Mouse (Mus musculus): ENCODE measurements around the gene Onecut1. TPM values are rescaled to one million over a fixed set of nuclear protein-coding genes. Genes with fewer than 3 reads are reported as not detected.

The Onecut1 gene
- polyA plus RNA-seq, 1 experiment from 2014 or later, result 0.92 TPM

- no peaks in the 10 kb centered on the region for H3K36me3 ChIP-seq (replicated peaks)
- peaks cover 78% of the 10 kb centered on the region for H3K4me1 ChIP-seq
- H3K27me3 ChIP-seq (ENCODE audit: poor library complexity, severe bottlenecking), result peaks cover 100% of the 10 kb centered on the region
- DNase-seq (ENCODE audit: extremely low spot score, low spot score), result peak; percentile 19
- no peaks in the 10 kb centered on the region for H3K9me3 ChIP-seq
- 1% methylated on average over 14 of the region's 14 CpGs for WGBS
- no peak overlapping the region for H3K27ac ChIP-seq
- H3K4me3 ChIP-seq, result peak overlapping the region; percentile 60; the same call in 1 of the 2 replicates
Observed at GRCm38 (mm10) chr9:74864471-74864870, 2.8 kb downstream of the Onecut1 start.

GRCm38 (mm10) chr9:74866596-74867313, 5.0 kb downstream of the Onecut1 start:
- Histone ChIP-seq H3K36me3 (replicated peaks) (no peaks in the 10 kb centered on the region), H3K9me3 (no peaks in the 10 kb centered on the region), H3K4me3 (peak overlapping the region; percentile 26), H3K4me1 (peaks cover 61% of the 10 kb centered on the region), H3K27me3 (ENCODE audit: poor library complexity, severe bottlenecking) (peaks cover 97% of the 10 kb centered on the region), H3K27ac (peak overlapping the region; percentile 35; the same call in 1 of the 2 replicates)
- 5% methylated on average over 27 of the region's 27 CpGs for WGBS
- peak; percentile 33 for DNase-seq (ENCODE audit: extremely low spot score, low spot score)

GRCm38 (mm10) chr9:74867641-74868205, 6.0 kb downstream of the Onecut1 start:
- no peak overlapping the region for H3K4me3 ChIP-seq
- H3K27me3 ChIP-seq (ENCODE audit: poor library complexity, severe bottlenecking), result peaks cover 96% of the 10 kb centered on the region
- peaks cover 51% of the 10 kb centered on the region for H3K4me1 ChIP-seq
- peak; percentile 69 for DNase-seq (ENCODE audit: extremely low spot score, low spot score)
- H3K27ac ChIP-seq, result no peak overlapping the region
- H3K36me3 ChIP-seq (replicated peaks), result no peaks in the 10 kb centered on the region
- no peaks in the 10 kb centered on the region for H3K9me3 ChIP-seq
- WGBS, result 6% methylated on average over 15 of the region's 15 CpGs

- 4% methylated on average over 22 of the region's 22 CpGs for WGBS
- no peak overlapping the region for H3K27ac ChIP-seq
- H3K4me1 ChIP-seq, result peaks cover 44% of the 10 kb centered on the region
- H3K9me3 ChIP-seq, result no peaks in the 10 kb centered on the region
- peak; percentile 61 for DNase-seq (ENCODE audit: extremely low spot score, low spot score)
- peaks cover 95% of the 10 kb centered on the region for H3K27me3 ChIP-seq (ENCODE audit: poor library complexity, severe bottlenecking)
- no peaks in the 10 kb centered on the region for H3K36me3 ChIP-seq (replicated peaks)
- peak overlapping the region; percentile 7; the same call in 1 of the 2 replicates for H3K4me3 ChIP-seq
Observed at GRCm38 (mm10) chr9:74868336-74868950, 6.7 kb downstream of the Onecut1 start.

GRCm38 (mm10) chr9:74870960-74871688, 9.4 kb downstream of the Onecut1 start:
- WGBS, result 26% methylated on average over 13 of the region's 13 CpGs
- no peaks in the 10 kb centered on the region for H3K36me3 ChIP-seq (replicated peaks)
- peaks cover 26% of the 10 kb centered on the region for H3K4me1 ChIP-seq
- H3K4me3 ChIP-seq, result no peak overlapping the region
- peak; percentile 74 for DNase-seq (ENCODE audit: extremely low spot score, low spot score)
- no peaks in the 10 kb centered on the region for H3K9me3 ChIP-seq
- no peak overlapping the region for H3K27ac ChIP-seq
- peaks cover 74% of the 10 kb centered on the region for H3K27me3 ChIP-seq (ENCODE audit: poor library complexity, severe bottlenecking)

- 82% methylated on average over 6 of the region's 6 CpGs for WGBS
- H3K27me3 ChIP-seq (ENCODE audit: poor library complexity, severe bottlenecking), result peaks cover 25% of the 10 kb centered on the region
- H3K4me3 ChIP-seq, result no peak overlapping the region
- no peak for DNase-seq (ENCODE audit: extremely low spot score, low spot score)
- H3K36me3 ChIP-seq (replicated peaks), result no peaks in the 10 kb centered on the region
- H3K27ac ChIP-seq, result no peak overlapping the region
- H3K4me1 ChIP-seq, result no peaks in the 10 kb centered on the region
- H3K9me3 ChIP-seq, result no peaks in the 10 kb centered on the region
Observed at GRCm38 (mm10) chr9:74876328-74876727, 14.6 kb downstream of the Onecut1 start.

DNA sequence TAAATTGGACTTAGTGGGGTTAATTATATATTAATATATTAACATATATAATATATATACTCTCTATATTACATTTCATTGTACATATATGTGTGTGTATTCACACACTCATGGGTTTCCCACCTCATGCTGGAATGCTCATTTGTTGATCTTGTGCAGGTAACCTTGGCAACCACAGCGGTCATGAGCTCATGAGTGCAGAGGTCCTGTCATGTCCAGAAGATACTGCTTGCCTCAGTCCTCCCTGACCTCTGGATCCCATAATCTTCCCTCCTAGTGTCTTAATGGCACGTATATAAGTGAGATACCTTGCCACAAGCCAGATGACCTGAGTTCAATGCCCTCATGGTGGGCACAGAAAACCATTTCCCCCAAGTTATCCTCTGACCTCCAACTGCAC, 16.0 kb downstream of the Onecut1 start:
- WGBS, result 90% methylated on average over 2 of the region's 2 CpGs
- H3K27me3 ChIP-seq (ENCODE audit: poor library complexity, severe bottlenecking), result peaks cover 12% of the 10 kb centered on the region

GRCm38 (mm10) chr9:74887866-74888265, 26.1 kb downstream of the Onecut1 start:
- 79% methylated on average over 4 of the region's 4 CpGs for WGBS
- no peak overlapping the region for H3K4me3 ChIP-seq

More for the DNA sequence above, 16.0 kb downstream of the Onecut1 start:
- H3K4me3 ChIP-seq, result no peak overlapping the region
- no peaks in the 10 kb centered on the region for H3K9me3 ChIP-seq
- DNase-seq (ENCODE audit: extremely low spot score, low spot score), result no peak
- H3K36me3 ChIP-seq (replicated peaks), result no peaks in the 10 kb centered on the region
- peaks cover 4% of the 10 kb centered on the region; the same call in 1 of the 2 replicates for H3K4me1 ChIP-seq
- H3K27ac ChIP-seq, result no peak overlapping the region

DNA sequence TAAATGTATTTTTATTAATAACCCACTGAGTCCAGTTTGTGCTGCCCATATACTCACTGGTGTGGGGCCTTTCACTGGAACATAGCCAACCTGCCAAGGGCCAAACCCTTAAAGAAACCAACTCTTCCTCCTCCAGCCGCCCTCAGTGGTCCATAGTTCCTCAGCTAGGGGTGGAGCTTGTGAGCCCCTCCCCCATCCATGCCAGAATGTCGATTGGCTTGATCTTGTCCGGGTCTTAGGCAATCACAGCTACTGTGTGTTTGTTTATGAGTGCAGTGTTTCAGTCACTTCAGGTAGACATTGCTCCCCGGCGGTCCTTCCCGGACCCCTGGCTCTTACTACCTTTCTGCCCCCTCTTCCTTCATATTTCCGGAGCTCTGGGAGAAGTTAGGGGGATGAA, 35.0 kb downstream of the Onecut1 start:
- Histone ChIP-seq H3K4me1 (0 out of 2 replicates have a peak, but pooled peaks cover 5% of the 10 kb centered on the region), H3K36me3 (replicated peaks) (no peaks in the 10 kb centered on the region), H3K9me3 (no peaks in the 10 kb centered on the region), H3K27me3 (ENCODE audit: poor library complexity, severe bottlenecking) (no peaks in the 10 kb centered on the region), H3K4me3 (no peak overlapping the region), H3K27ac (no peak overlapping the region)
- DNase-seq (ENCODE audit: extremely low spot score, low spot score), result no peak
- 89% methylated on average over 7 of the region's 7 CpGs for WGBS

More at GRCm38 (mm10) chr9:74887866-74888265, 26.1 kb downstream of the Onecut1 start:
- no peaks in the 10 kb centered on the region for H3K36me3 ChIP-seq (replicated peaks)
- H3K27ac ChIP-seq, result no peak overlapping the region
- no peaks in the 10 kb centered on the region for H3K9me3 ChIP-seq
- DNase-seq (ENCODE audit: extremely low spot score, low spot score), result no peak
- no peaks in the 10 kb centered on the region for H3K27me3 ChIP-seq (ENCODE audit: poor library complexity, severe bottlenecking)
- H3K4me1 ChIP-seq, result no peaks in the 10 kb centered on the region

GRCm38 (mm10) chr9:74897375-74897982, 35.8 kb downstream of the Onecut1 start:
- DNase-seq (ENCODE audit: extremely low spot score, low spot score), result no peak
- H3K4me3 ChIP-seq, result no peak overlapping the region
- H3K4me1 ChIP-seq, result 0 out of 2 replicates have a peak, but pooled peaks cover 5% of the 10 kb centered on the region
- H3K9me3 ChIP-seq, result no peaks in the 10 kb centered on the region
- WGBS, result 90% methylated on average over 4 of the region's 4 CpGs
- no peak overlapping the region for H3K27ac ChIP-seq
- H3K36me3 ChIP-seq (replicated peaks), result no peaks in the 10 kb centered on the region
- H3K27me3 ChIP-seq (ENCODE audit: poor library complexity, severe bottlenecking), result no peaks in the 10 kb centered on the region

GRCm38 (mm10) chr9:74900141-74900540, 38.4 kb downstream of the Onecut1 start:
- H3K27me3 ChIP-seq (ENCODE audit: poor library complexity, severe bottlenecking), result no peaks in the 10 kb centered on the region
- WGBS, result 89% methylated on average over 2 of the region's 2 CpGs
- no peaks in the 10 kb centered on the region for H3K36me3 ChIP-seq (replicated peaks)
- no peak for DNase-seq (ENCODE audit: extremely low spot score, low spot score)
- H3K4me1 ChIP-seq, result peaks cover 3% of the 10 kb centered on the region; the same call in 1 of the 2 replicates
- no peak overlapping the region for H3K4me3 ChIP-seq
- no peaks in the 10 kb centered on the region for H3K9me3 ChIP-seq
- no peak overlapping the region for H3K27ac ChIP-seq

DNA sequence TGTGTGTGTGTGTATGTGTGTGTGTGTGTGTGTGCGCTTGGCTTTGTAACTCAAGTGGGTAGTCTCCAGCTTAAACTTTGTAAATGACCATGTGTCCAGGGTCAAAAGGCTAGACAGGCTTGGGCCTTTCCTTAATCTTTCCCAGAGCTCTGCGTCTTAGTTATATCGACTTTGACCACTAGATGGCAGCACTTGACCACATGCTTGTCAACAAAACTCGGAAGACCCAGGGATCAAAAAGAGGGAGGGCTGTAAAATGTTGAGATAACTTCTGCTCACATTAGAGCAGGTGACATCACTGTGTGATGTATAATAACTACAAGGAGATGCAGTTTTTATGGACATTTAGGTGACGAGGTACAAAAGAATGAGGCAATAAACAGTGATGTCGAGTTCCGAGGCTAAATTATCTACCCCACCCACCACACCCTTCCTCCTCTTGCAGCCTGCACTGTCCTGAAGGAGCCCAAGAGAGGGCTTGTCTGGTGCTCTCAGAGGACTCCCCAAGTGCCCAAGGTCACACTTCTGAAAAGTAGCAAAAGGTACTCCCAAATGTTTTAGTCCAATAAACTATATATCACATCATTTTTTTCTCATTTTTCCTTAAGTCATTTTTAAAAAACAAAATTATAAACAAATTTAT, 43.3 kb downstream of the Onecut1 start:
- Histone ChIP-seq H3K27me3 (ENCODE audit: poor library complexity, severe bottlenecking) (no peaks in the 10 kb centered on the region), H3K36me3 (replicated peaks) (no peaks in the 10 kb centered on the region), H3K9me3 (no peaks in the 10 kb centered on the region), H3K4me3 (no peak overlapping the region), H3K4me1 (peaks cover 4% of the 10 kb centered on the region; the same call in 1 of the 2 replicates), H3K27ac (no peak overlapping the region)
- WGBS, result 22% methylated on average over 7 of the region's 7 CpGs
- peak; percentile 70 for DNase-seq (ENCODE audit: extremely low spot score, low spot score)

Data from forebrain, embryonic 10.5 days (tissue).